Comparison of ENCODE assay signal across 8 mouse cellular contexts in the genomic region with DNA sequence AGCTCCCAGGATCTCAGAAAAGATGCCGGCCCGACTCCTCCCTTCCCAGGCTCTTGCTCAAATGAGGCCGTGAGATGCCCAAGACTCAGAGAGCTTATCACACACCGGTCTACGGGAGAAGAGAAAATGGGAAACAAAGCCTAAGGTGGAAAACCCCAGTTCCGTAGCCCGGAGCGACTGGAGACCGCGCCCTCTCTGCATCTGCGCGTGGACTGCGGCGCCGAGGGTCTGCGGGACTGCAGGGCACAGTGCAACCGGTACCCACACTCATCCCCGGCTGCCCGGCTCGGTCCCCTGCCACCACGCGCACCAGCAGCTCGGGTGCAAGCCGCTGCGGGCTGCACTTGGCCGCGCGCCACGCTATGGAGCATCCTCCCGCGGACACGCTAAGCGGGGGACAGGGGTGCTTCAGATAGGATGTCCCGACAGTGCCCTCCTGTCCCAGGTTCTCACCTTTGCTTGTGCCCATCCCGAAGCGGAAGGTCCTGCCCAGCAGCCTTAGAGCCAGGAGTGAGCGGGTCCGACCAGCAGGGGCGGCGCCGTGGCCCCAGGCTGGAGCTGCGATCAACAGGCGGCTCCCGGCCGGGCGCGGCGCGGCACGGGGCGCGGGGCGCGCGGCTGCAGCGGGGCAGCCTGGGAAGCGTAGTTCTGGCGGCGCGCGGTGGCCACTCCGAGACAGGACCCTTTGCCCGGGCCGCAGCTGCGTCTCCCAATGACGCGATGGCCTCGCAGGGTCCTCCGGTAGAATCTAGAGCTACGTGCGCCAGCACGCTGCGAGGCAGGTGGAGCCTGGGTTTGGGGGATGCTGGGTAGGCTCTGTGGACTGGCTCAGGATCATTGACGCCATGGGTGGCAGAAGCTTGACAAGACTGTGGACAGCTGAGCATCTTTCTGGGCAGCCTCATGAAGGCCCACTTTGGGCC. TPM values are rescaled to one million over a fixed set of nuclear protein-coding genes. Genes with fewer than 3 reads are reported as not detected.
DNase-seq lines count a peak whose midpoint lies in the region; ATAC-seq and TF ChIP-seq lines count a peak whose summit lies in the region.

Tmod2 (minus strand) TSS at position 755 of the 923 bp plus-strand sequence.

- TF ChIP-seq POLR2A in kidney, adult 2 months (IDR thresholded peaks at IDR 0.05; ENCODE audit: low read depth, low read length) = no peak

- H3K27me3 ChIP-seq in kidney, adult 2 months (replicated peaks; ENCODE audit: control insufficient read depth, insufficient read depth, low read length) = no peaks in the 10 kb centered on the region
- H3K27me3 ChIP-seq in hindbrain, embryonic 14.5 days (ENCODE audit: control insufficient read depth, insufficient read depth, low read length) = no peaks in the 10 kb centered on the region
- no peaks in the 10 kb centered on the region for H3K27me3 ChIP-seq in limb, embryonic 10.5 days (ENCODE audit: low read depth, poor library complexity, severe bottlenecking)
- no peaks in the 10 kb centered on the region for H3K27me3 ChIP-seq in midbrain, embryonic 14.5 days (ENCODE audit: control insufficient read depth, insufficient read depth, low read length)
- no peaks in the 10 kb centered on the region for H3K27me3 ChIP-seq in stomach, postnatal 0 days (ENCODE audit: control insufficient read depth, insufficient read depth, low read length)

- no peaks in the 10 kb centered on the region for H3K36me3 ChIP-seq in kidney, adult 2 months (ENCODE audit: control insufficient read depth, insufficient read depth, low read length)
- no peaks in the 10 kb centered on the region for H3K36me3 ChIP-seq in hindbrain, embryonic 14.5 days (replicated peaks; ENCODE audit: control insufficient read depth, insufficient read depth)
- H3K36me3 ChIP-seq in limb, embryonic 10.5 days = no peaks in the 10 kb centered on the region
- H3K36me3 ChIP-seq in midbrain, embryonic 14.5 days (ENCODE audit: control insufficient read depth, insufficient read depth, low read length) = no peaks in the 10 kb centered on the region
- H3K36me3 ChIP-seq in stomach, postnatal 0 days (ENCODE audit: control insufficient read depth, insufficient read depth, low read length) = no peaks in the 10 kb centered on the region

- H3K9me3 ChIP-seq in hindbrain, embryonic 14.5 days (ENCODE audit: control insufficient read depth, low read length) = no peaks in the 10 kb centered on the region
- no peaks in the 10 kb centered on the region for H3K9me3 ChIP-seq in limb, embryonic 10.5 days (replicated peaks)
- no peaks in the 10 kb centered on the region for H3K9me3 ChIP-seq in midbrain, embryonic 14.5 days (ENCODE audit: control insufficient read depth, low read length)
- no peaks in the 10 kb centered on the region for H3K9me3 ChIP-seq in stomach, postnatal 0 days (ENCODE audit: control insufficient read depth, low read length)

- peak within 1 kb of the TSS; percentile 56 for H3K4me2 ChIP-seq in hindbrain, embryonic 14.5 days (replicated peaks)
- H3K4me2 ChIP-seq in midbrain, embryonic 14.5 days (ENCODE audit: low read length) = peak within 1 kb of the TSS; percentile 67
- peak within 1 kb of the TSS; percentile 90 for H3K4me2 ChIP-seq in stomach, postnatal 0 days (replicated peaks; ENCODE audit: low read depth)

- no peak within 1 kb of the TSS for H3K27ac ChIP-seq in kidney, adult 2 months (ENCODE audit: insufficient read depth, low read depth, low read length)
- H3K27ac ChIP-seq in hindbrain, embryonic 14.5 days = peak within 1 kb of the TSS; percentile 84
- H3K27ac ChIP-seq in limb, embryonic 10.5 days = peak within 1 kb of the TSS; percentile 86
- H3K27ac ChIP-seq in midbrain, embryonic 14.5 days (replicated peaks; ENCODE audit: low read depth, low read length) = peak within 1 kb of the TSS; percentile 91
- H3K27ac ChIP-seq in stomach, postnatal 0 days (replicated peaks) = no peak within 1 kb of the TSS

- 1% methylated on average over 74 of the region's 74 CpGs for WGBS in kidney, adult 2 months
- under 1% methylated on average over 71 of the region's 74 CpGs for WGBS in hindbrain, embryonic 14.5 days
- WGBS in limb, embryonic 10.5 days = under 1% methylated on average over 74 of the region's 74 CpGs
- WGBS in midbrain, embryonic 14.5 days = under 1% methylated on average over 74 of the region's 74 CpGs
- WGBS in stomach, postnatal 0 days = under 1% methylated on average over 52 of the region's 74 CpGs

- TF ChIP-seq CTCF in kidney, adult 2 months (conservative IDR thresholded peaks at IDR 0.05; ENCODE audit: insufficient read depth, insufficient read length, low read depth, low read length) = no peak
- peak; percentile 49; the same call in 1 of the 2 replicates for TF ChIP-seq CTCF in stomach, postnatal 0 days (IDR thresholded peaks at IDR 0.05; ENCODE audit: low read depth)

- peak within 1 kb of the TSS; percentile 66 for H3K4me3 ChIP-seq in kidney, adult 2 months (ENCODE audit: insufficient read depth, low read depth, low read length)
- peak within 1 kb of the TSS; percentile 83 for H3K4me3 ChIP-seq in hindbrain, embryonic 14.5 days (replicated peaks; ENCODE audit: low read length)
- peak within 1 kb of the TSS; percentile 82 for H3K4me3 ChIP-seq in limb, embryonic 10.5 days
- peak within 1 kb of the TSS; percentile 88 for H3K4me3 ChIP-seq in midbrain, embryonic 14.5 days (replicated peaks; ENCODE audit: low read depth, low read length)
- H3K4me3 ChIP-seq in stomach, postnatal 0 days (ENCODE audit: low read depth, low read length) = peak within 1 kb of the TSS; percentile 66

- peak within 1 kb of the TSS; percentile 87 for H3K9ac ChIP-seq in hindbrain, embryonic 14.5 days
- H3K9ac ChIP-seq in midbrain, embryonic 14.5 days (replicated peaks; ENCODE audit: low read length) = peak within 1 kb of the TSS; percentile 84
- peak within 1 kb of the TSS; percentile 59 for H3K9ac ChIP-seq in stomach, postnatal 0 days (ENCODE audit: low read length)

- ATAC-seq in hindbrain, embryonic 14.5 days (ENCODE audit: low FRiP score) = peak; percentile 93
- peak; percentile 93 for ATAC-seq in midbrain, embryonic 14.5 days (ENCODE audit: low FRiP score, low TSS enrichment)
- ATAC-seq in stomach, postnatal 0 days (ENCODE audit: low FRiP score, low TSS enrichment) = peak; percentile 82

- H3K4me1 ChIP-seq in kidney, adult 2 months (ENCODE audit: control insufficient read depth, insufficient read depth, low read length) = no peaks in the 10 kb centered on the region
- H3K4me1 ChIP-seq in hindbrain, embryonic 14.5 days (replicated peaks; ENCODE audit: control insufficient read depth, insufficient read depth, low read length) = peaks cover 9% of the 10 kb centered on the region; the same call in 1 of the 2 replicates
- H3K4me1 ChIP-seq in limb, embryonic 10.5 days = peaks cover 10% of the 10 kb centered on the region
- peaks cover 12% of the 10 kb centered on the region for H3K4me1 ChIP-seq in midbrain, embryonic 14.5 days (ENCODE audit: control insufficient read depth, insufficient read depth, low read length)
- no peaks in the 10 kb centered on the region; the same call in 1 of the 2 replicates for H3K4me1 ChIP-seq in stomach, postnatal 0 days (replicated peaks; ENCODE audit: control insufficient read depth, insufficient read depth)

- no peak for DNase-seq in kidney, adult 2 months
- no peak for DNase-seq in kidney, adult 9 months
- peak; percentile 83 to 85 for DNase-seq in cerebellum, postnatal 36 days
- peak; percentile 81 to 87 for DNase-seq in frontal cortex, postnatal 36 days (ENCODE audit: low spot score in 2 of 2)
- DNase-seq in hindbrain, embryonic 14.5 days (ENCODE audit: low spot score) = peak; percentile 78
- peak; percentile 87 for DNase-seq in limb, embryonic 10.5 days (ENCODE audit: low spot score)
- peak; percentile 89 for DNase-seq in midbrain, embryonic 14.5 days
- DNase-seq in stomach, postnatal 0 days (ENCODE audit: low spot score) = peak; percentile 54

- no peak for TF ChIP-seq EP300 in stomach, postnatal 0 days (optimal IDR thresholded peaks at IDR 0.05)

RNA-seq across cellular contexts. Expression of gene Tmod2, which starts in this region (rescaled TPM):
- polyA plus RNA-seq in kidney, adult 2 months (2012; rRNA removed) = 0.27 and 0.38 TPM in 2 replicates
- polyA plus RNA-seq in hindbrain, embryonic 14.5 days (2014; fragmentation: Nextera tagmentation; extraction: Ambion mirVana) = 248 and 272 TPM in 2 replicates
- 21.1 and 21.6 TPM in 2 replicates for polyA plus RNA-seq in limb, embryonic 10.5 days (2016; fragmentation: Nextera tagmentation; extraction: Ambion mirVana)
- 244 and 248 TPM in 2 replicates for polyA plus RNA-seq in midbrain, embryonic 14.5 days (2014; fragmentation: Nextera tagmentation; extraction: Ambion mirVana)
- 11.3 and 11.9 TPM in 2 replicates for polyA plus RNA-seq in stomach, postnatal 0 days (2015; fragmentation: Nextera tagmentation; extraction: Ambion mirVana)

Comparison
In these comparisons a context has a peak if more than half of its experiments do, and no peak if none do; other contexts are left out.
1. RNA of gene Tmod2 (polyA plus RNA-seq): 244 to 248 TPM in midbrain, embryonic 14.5 days and 248 to 272 TPM in hindbrain, embryonic 14.5 days; 21.1 to 21.6 TPM in limb, embryonic 10.5 days, 11.3 to 11.9 TPM in stomach, postnatal 0 days and 0.27 to 0.38 TPM in kidney, adult 2 months; every median in the first group is over 10 times any median in the second.
2. DNase-seq: peak in cerebellum, postnatal 36 days (2 of 2), frontal cortex, postnatal 36 days (2 of 2), hindbrain, embryonic 14.5 days (single experiment), limb, embryonic 10.5 days (single experiment), midbrain, embryonic 14.5 days (single experiment) and stomach, postnatal 0 days (single experiment); none in kidney, adult 2 months (single experiment) and kidney, adult 9 months (single experiment).
3. H3K27ac ChIP-seq: peak in hindbrain, embryonic 14.5 days (single experiment), limb, embryonic 10.5 days (single experiment) and midbrain, embryonic 14.5 days (single experiment); none in kidney, adult 2 months (single experiment) and stomach, postnatal 0 days (single experiment).
4. Peak in every context shown above with its lines, with median percentiles within 50 percentile points of each other: H3K4me3 ChIP-seq, ATAC-seq, H3K4me2 ChIP-seq and H3K9ac ChIP-seq.